Mouse (Mus musculus) CD4-positive helper T cell, adult 2 months (primary cell): ENCODE results near the gene Prdm16.

ENCODE experiments used
- DNase-seq: peaks from one replicate; pipeline ENCODE4 v3.0.0-alpha.2; 2012; ENCODE audit warnings: low read depth, missing footprints, low spot score

Gene Prdm16

DNA sequence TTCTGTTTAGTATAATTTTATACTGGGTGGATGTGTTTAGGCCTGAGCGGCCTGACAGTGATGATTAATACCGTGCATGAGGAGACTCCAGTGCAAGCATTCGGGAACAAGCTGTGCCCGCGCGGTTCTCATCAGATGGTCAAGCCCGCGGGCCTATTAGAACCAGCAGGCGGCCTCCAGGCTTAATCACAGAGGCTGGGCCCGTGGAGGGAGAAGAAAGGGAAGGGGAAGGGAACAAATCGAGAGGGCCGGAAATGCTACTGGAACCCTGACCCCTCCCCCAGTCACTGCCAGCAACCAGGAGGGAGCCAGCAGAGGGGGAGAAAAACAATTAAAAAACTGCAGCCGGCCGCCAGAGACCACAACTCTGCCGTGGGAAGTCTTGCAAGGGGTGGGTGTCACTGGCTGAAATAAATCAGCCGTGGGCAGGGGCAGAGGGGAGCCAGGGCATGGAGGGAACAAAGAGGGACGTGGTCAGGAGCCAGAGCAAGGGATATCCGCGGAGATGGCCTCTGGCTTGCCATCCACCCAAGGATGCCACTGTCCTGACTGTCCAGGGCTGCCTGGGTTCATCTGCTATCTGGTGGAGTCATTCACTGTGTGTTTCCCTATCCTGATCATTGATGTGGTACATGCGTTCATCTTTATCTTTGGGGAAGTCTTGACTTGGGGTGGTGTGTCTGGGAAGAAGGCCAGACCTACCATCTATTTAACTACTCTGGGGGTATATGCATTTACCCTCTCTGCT, 246.2 kb downstream of the Prdm16 start:
- no peak for DNase-seq

DNA sequence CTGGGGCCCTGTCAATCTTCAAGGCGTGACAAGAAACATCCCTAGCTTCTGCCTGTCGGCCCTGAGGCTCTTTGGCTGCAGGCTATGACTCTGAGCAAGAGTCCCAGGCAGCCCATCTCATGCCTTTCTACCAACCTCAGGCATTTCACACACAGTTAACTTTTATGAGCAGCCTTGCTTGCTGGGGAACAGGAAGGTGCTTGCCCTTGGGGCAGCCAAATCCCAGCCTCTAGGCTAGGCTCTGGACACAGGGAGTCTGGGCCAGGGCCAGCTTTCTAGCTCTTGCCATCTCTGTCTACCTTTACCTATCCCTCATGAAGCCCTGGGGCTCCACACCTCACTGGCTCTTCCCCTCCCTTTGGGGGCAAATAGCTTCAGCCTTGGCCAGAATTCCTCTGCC, 247.0 kb downstream of the Prdm16 start:
- DNase-seq, result no peak

DNA sequence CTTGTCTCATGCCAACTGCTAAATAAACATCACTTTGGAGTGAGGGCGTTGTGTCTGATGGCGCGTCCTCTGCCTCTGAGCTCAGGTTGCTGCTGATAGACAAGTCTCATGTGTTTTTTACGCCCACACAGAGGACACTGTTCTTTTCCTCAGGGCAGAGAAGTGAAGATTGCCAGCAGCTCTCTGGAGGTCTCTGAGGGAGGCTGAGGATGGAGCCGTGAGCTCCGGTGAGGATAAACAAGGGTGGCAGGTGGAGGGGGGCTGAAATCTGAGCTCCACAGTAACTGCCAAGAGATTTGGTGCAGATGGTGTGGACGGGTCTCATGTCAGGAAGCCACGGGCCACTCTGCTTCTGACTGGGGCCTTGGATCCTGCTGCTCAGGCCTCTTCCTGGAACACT, 249.9 kb downstream of the Prdm16 start:
- no peak for DNase-seq

DNA sequence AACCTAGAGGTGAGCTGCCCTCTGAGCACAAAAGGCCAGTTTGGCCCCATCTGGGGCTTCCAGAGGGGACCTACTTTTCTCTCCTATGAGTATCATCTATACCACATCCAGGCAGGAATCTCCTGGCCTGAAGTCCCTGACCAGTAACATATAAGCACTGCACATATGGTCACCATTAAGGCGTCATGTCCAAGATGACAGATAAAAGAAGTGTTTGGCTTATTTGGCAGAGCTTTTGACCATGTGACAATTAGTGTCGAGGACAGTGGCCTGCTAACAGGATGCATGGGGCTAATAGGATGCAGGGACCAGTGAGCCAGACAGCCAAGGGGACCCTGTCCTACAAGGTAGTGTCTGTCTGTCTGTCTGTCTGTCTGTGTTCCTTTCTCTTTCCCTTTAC, 250.8 kb downstream of the Prdm16 start:
- no peak for DNase-seq

DNA sequence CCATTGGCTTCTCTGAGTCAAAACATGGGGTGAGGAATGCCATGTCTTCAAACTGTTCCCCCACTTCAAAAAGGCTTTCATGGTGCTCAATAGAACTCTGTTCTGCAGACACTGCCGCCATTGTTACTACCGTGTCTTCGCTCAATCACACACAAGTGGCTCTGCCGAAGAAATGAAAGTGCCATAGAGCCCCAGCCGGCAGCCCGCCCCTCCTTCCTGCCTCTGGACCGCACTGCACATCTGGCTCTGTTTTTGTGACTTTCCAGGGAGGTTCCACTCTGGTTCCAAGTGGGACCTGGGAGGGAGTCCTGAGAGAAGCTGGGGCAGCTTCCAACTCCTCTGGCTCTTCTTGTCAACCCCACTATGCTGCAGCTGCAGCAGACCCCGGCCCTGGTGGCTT, 251.5 kb downstream of the Prdm16 start:
- no peak for DNase-seq

DNA sequence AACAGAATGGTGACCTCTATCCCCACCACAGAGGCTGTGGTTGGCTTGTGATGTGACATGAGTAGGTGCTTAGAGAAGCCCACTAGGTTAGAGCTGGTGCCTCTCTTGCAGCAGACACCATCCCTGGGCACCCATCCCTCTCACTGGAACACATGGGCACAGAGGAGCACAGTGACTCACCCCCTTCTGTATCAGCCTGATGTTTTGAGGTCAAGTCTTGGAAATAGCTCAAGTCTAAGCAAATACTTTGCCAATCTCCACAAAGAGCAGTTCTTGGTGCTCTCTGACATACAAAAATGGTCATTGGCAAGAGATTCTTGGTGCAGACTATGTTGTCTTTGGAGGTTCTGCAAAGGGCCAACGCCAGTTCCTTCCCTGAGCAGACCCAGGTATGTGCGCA, 257.8 kb downstream of the Prdm16 start:
- no peak for DNase-seq

DNA sequence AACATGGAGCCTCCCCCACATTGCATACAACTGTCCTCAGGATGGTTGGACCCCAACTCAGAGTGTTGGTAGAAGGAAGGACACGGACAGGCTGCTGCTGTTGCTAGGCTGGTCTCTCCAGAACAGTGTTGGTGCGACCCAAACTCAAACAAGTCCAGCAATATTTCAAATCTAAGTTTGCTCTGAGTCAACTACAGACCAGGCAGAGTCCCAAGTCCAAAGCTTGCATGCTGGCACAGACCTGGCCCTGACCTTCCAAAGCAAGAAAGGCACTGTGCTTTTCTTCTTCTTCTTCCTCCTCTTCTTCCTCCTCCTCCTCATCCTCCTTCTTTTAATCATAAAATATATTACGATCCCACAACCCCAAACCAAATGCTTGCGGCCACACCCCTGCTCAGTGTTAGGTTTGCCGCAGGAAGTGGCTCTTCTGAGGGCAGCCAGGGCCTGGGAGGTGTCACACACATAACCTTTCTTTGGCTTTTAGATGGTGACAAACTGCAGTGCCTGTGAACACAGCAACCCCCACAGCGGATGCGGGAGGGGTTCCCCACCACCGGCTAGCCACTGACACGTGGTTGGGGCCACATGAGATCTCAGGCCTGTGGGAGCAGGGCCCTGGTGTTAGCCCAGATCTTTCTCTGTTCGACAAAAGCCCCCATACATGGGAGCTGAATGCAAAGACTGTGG, 260.6 kb downstream of the Prdm16 start:
- DNase-seq, result peak; percentile 48

DNA sequence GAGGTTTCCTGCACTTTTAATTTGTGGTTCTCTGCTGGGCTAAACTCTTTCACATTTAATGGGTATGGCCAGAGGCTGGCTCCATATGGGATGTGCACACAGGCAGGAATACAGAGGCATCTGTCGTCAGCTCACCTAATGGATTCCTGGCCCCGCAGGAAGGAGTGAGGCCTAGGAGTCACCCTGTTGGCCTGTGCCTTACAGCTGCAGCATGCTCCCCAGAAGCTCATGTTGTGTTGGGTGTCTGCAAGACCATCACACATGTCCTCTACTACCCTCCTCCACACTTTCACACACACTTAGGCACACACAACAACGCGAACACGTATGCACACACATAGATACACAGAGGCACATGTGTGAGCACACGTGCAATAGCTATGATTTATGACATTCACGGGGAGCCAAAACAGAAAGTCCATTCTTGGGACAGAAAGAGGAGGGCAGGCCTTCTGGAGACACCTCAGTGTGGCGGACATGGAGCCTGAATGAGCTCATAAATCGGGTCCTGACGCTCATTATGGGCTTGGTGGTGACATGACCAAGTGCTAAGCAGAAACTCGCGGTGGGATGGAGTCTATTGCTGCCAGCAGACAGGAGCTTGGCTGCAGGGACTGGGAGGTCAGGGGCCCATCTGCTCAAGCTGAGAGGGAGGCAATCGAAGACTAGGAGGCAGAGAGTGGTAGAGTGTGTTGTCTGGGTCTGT, 265.0 kb downstream of the Prdm16 start:
- DNase-seq, result no peak

DNA sequence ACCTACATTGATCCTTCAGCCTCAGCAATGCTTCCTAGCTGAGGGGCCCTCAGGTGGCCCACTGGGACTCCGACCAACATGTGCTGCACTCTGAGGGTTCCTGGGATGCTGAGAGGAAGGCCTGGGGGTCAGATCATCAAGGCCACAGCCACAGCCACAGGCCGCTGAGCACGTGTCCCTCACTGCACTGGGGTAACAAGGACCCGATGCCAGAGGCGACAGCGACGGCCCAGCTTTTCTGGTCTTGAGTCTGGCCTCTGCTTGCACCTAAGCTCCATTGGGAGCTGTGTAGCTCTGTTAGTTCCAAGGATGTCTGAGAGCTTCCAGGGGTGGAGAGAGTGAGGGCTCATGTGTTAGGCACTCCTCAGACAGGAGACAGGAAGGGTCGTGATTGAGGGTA, 265.8 kb downstream of the Prdm16 start:
- DNase-seq, result no peak

DNA sequence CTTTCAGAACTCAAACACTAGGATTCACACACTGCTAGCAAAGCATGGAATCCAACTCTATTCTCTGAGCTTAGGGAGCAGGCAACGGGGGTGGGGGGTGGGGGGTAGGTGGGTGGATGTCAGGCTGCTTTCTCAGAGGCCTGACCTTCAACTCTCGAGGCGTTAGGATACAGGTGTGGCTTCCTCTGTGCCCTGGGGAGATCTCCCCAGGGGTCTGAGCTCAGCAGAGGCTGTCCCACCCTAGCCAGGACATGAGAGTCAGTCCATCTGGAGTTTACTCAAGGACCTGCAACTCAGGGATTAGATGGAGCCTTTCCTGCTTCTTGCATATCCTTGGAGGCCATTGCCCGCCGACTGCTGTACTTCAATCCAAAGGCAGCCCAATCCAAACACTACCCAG, 267.6 kb downstream of the Prdm16 start:
- no peak for DNase-seq

DNA sequence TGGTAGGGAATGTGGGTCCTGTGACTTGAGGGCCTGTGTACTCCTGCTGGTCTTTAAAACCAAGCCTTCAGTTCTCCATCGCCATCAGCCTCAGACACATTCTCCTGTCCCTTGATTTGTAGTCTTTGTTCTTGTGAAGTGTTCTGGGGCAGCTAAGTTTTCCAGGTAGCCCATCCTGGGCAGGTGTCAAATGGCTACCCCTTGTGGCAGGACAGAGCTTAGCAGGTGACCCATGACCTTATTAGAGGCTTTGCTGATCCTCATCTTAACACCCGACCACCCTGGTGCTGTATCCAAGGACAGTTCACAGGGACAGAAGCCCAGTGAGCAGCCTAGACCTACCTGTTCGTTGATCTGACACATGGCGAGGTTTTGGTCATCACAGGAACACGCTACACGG, 269.8 kb downstream of the Prdm16 start:
- no peak for DNase-seq

DNA sequence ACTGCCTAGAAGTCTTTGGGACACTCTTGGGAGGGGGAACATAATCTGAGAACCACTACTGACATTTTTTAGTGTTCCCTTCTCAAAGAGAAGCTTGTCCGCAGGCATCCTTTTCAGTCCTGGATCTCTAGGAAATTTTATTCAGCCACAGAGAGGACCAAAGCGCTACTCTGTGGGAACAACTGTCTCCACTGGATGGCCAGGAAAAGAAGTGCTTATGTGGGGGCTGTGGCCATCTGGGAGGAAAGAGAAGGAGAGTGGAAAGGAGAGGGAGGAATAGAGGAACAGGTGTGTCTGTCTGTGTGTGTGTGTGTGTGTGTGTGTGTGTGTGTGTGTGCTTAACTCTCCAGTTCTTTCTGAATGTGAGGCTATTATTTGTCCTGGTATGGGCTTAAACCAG, 271.9 kb downstream of the Prdm16 start:
- no peak for DNase-seq

DNA sequence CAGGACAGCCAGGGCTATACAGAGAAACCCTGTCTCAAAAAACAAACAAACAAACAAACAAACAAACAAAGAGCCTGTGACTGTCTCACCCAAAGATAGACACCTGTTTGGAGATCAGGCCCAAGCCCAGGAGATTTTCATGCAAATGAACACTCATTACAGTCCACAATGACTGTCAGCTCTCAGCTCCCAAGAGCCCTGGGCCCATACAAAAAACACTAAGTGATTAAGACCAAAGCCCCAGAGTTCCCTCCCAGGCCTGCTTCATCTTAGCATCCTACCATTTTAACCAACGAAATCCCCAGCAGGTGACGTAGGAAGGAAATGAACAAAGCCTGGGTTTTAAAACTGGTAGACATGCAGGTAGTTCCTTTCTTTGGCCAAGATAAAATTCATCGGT, 275.8 kb downstream of the Prdm16 start:
- no peak for DNase-seq

DNA sequence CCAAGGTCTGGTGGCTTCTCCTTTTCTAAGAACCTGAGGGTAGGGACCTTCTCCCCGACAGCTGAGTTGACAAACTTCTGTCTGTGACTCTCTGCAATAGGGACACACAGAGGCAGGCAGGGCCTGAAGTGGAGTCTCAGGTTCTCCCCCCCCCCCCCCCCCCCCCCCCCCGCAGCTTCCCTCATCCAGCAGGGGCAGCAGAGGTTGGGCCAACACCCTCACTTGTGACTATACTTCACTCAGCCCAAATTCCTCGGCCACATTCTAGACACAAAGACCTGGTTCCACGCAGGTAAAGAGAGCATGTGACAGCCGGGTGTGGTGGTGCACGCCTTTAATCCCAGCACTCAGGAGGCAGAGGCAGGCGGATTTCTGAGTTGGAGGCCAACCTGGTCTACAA, 276.2 kb downstream of the Prdm16 start:
- DNase-seq, result no peak

DNA sequence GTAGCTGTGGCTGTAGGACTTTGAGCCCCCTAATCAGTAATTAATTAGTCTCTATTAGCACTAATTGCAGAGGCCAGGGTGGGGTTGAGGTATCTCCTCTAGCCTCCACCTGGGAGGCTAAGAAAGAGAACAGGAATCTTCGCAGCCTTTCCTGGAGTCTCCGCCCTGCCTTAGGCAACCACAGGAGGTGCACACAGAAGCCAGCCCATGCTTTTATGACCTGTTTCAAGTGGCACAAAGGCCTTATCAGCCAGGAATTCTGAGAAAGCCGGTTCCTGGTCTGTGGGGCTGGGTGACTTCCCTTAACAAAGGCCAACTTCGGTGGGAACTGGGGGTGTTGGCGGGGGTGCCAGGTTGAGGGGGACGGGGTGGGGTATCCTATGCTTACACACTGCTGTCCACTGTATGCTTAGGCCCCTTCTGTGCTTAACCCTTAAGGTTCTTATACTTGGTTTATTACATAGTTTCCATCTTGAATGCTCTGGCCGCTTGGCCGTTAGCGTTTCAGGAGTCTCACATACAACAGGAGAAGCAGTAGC, 276.8 kb downstream of the Prdm16 start:
- no peak for DNase-seq

DNA sequence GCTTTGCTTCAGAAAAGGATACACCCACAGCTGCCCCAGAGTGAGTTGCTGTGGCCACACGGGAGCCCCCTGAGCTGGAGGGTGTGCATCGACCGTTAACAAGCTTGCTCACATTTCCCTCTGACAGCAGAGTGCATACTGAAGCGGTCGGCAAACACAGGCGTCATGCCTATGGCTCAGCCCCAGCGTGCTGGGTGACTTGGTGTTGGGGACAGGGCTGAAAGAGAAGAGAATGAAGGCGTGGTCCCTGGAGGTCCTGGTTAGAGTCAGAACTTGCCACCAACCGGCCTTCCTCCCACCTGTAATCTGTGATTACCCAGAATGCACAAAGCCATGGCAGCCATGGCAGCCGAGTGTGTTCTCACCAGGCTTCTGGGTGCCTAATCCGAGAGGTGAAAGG, 277.9 kb downstream of the Prdm16 start:
- DNase-seq, result no peak

DNA sequence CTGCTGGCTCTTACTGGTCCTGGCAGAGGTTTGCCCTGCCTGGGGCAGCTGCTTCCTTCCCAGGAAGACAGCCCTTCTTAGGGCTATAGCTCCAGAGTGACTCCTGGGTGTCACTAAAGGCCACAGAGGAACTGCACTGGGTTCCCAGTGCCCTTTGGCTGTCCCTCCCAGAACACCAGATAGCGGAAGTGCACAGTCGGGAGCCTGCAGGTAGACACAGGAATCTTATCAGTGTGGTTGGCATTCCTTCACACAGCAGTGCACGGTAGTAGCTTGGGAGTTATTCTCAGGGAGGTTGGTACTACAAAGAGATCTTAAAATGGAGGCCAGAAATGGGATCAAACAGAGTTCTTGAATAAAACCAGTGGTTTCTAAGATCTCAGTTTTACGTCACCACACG, 278.3 kb downstream of the Prdm16 start:
- no peak for DNase-seq

DNA sequence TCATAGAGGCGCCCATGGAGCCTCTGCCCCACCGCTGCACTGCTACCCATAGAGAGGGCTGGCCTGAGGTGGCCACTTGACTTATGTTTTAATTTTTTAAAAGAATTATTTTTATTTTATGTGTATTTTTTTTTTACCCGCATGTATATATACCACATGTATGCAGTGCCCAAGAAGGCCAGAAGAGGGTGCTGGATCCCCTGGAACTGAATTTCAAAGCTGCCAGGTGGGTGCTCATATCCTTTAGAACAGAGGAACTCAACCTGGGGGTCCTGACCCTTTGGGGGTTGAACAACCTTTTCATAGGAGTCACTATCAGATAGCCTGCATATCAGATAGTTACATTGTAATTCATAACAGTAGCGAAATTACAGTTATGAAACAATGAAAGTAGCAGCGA, 281.3 kb downstream of the Prdm16 start:
- no peak for DNase-seq

DNA sequence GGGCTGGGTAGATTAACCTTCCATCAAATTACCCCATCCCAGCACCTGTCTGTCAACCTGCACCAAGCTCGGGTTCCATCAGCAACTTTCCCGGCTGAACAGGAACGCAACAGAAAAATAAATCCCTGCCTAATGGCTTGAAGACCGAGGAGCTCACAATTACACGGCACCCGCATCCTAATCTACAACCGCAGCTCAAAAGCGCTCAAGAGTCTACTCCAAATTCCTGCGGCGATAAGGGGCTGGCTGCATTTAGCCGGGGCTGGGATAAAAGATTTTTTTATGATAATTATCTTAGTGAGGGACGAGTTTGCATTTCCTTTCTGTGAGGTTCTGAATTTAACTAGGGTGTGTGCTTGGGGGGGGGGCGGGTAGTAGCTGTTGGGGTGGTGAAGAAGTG, 284.4 kb downstream of the Prdm16 start:
- no peak for DNase-seq

DNA sequence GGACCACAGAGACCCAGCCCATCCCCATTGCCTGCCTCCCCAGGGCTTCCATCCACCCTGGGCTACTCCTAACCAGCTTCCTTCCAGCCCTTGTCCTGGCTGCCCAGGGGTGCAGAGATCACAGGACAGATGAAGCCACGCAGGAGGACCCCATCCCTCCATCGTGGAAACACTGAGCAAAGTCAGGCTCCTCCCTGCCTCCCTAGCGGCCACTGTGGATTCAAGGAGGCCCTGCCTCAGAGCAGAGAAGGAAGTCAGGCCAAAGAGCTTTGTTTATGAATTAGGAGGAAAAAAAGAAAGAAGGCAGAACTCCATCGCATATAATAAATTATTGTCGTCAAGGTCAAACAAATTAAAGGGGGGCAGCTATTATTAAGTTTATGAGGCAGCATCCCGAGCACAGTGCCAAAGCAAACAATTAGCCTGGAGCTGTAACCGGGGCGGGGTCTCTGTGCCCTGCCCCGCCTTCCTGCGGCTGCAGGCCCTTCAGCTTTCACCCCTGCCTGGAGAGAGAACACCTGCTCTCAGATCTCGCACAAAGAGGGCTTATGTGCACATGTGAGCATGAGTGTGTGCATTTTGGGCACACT, 288.4 kb downstream of the Prdm16 start:
- DNase-seq, result no peak

DNA sequence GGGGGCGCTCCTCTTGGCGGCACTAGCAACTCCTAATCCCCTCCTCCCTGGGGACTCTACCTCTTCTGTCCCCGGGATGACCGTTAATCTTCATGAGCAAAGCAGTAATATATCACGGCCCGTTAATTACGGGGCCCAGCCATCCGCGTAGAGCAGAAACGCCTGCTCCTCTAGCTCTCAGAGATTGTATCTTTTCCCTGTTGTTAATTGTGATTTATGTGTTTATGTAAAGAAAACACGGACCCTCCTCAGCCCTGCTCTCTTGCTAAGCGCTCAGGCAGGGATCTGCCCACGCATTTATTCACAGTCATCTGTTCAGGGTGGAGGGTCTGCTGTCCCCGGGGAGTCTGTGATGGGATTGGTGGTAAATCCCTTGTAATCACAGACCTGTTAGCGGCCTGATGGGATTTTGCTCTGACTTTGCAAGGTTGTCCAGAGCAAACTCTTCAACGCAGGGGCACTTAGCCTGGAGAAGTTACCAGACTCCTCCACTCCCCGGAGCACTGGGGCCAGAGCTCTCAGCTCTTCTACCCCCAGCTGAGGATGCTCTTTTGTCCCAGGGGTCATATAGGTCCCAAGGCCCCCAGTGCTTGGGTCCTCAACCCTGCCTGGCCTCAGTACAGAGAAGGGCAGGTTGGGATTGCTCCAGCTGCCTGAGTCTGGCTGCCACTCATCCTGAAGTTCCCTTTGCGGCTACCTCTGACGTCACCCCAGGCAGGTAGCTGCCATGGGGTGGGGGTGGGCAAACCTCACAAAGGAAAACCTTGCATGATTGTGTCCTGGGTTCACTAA, 289.7 kb downstream of the Prdm16 start:
- no peak for DNase-seq
